In the genomic region with DNA sequence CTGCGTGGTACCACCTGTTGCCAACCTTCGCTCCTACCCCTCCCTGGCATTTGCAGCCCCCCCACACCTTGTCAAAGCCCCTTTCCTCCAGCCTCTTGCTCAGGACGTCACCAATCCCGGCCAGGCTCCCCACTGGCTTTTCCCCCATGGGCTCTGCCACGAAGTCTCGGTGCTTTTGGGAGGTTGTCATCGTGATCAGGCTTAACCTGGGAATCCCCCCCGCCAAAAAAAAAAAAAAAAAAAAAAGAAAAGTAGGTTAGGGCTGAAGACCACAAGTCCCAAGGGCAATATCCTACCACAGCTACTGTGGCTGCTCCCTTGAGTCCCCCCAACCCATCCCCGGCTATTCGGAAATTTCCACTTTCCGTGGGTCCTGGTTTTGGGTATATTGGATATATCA, we compare ENCODE assay signal across 8 mouse cellular contexts. TPM values are rescaled to one million over a fixed set of nuclear protein-coding genes. Genes with fewer than 3 reads are reported as not detected.
DNase-seq lines count a peak whose midpoint lies in the region; ATAC-seq lines count a peak whose summit lies in the region.

No protein-coding gene starts in this region.

- DNase-seq in heart, adult 9 months (ENCODE audit: low spot score in 2 of 2) = no peak
- no peak for DNase-seq in liver, embryonic 13.5 days
- DNase-seq in layer of hippocampus, postnatal 10 days (ENCODE audit: low spot score in 2 of 2) = no peak
- no peak for DNase-seq in spleen, postnatal 36 days (ENCODE audit: low spot score in 2 of 2)
- DNase-seq in left cerebral cortex, postnatal 14 days (ENCODE audit: low spot score in 2 of 2) = no peak

- H3K27me3 ChIP-seq in heart, embryonic 11.5 days (ENCODE audit: control insufficient read depth, insufficient read depth, low read length) = no peaks in the 10 kb centered on the region
- H3K27me3 ChIP-seq in forebrain, embryonic 12.5 days = no peaks in the 10 kb centered on the region
- no peaks in the 10 kb centered on the region for H3K27me3 ChIP-seq in liver, embryonic 13.5 days

- H3K9me3 ChIP-seq in heart, embryonic 11.5 days (replicated peaks; ENCODE audit: control insufficient read depth, low read length) = no peaks in the 10 kb centered on the region
- H3K9me3 ChIP-seq in forebrain, embryonic 12.5 days = no peaks in the 10 kb centered on the region
- no peaks in the 10 kb centered on the region for H3K9me3 ChIP-seq in liver, embryonic 13.5 days (replicated peaks)

- WGBS in heart, embryonic 11.5 days (ENCODE audit: insufficient replicate concordance) = 20% methylated on average over 11 of the region's 11 CpGs
- WGBS in forebrain, embryonic 12.5 days = 26% methylated on average over 9 of the region's 11 CpGs
- 3% methylated on average over 11 of the region's 11 CpGs for WGBS in liver, embryonic 13.5 days (ENCODE audit: insufficient replicate concordance)

- H3K4me1 ChIP-seq in heart, embryonic 11.5 days (ENCODE audit: control insufficient read depth, insufficient read depth, low read length) = peaks cover 12% of the 10 kb centered on the region
- H3K4me1 ChIP-seq in forebrain, embryonic 12.5 days = peaks cover 24% of the 10 kb centered on the region
- peaks cover 38% of the 10 kb centered on the region for H3K4me1 ChIP-seq in liver, embryonic 13.5 days (replicated peaks)

- no peak for ATAC-seq in heart, embryonic 11.5 days (replicated peaks; ENCODE audit: insufficient number of reproducible peaks, low FRiP score, low TSS enrichment)
- ATAC-seq in CD4-positive, CD25-positive, alpha-beta regulatory T cell, adult 4 months = peak; percentile 21
- ATAC-seq in forebrain, embryonic 12.5 days (ENCODE audit: low FRiP score) = no peak
- ATAC-seq in liver, embryonic 13.5 days (ENCODE audit: low read depth) = no peak

- peak overlapping the region; percentile 83 for H3K9ac ChIP-seq in heart, embryonic 11.5 days (ENCODE audit: low read depth, low read length)
- peak overlapping the region; percentile 83 for H3K9ac ChIP-seq in forebrain, embryonic 12.5 days
- H3K9ac ChIP-seq in liver, embryonic 13.5 days = peak overlapping the region; percentile 95

- intact Hi-C loops in left cerebral cortex, postnatal 14 days (cut with DNase I) = loop anchor here (1.0 kb wide), 1 partner anchor 23 kb away; the partner anchor contains the start of gene Sart1

- H3K36me3 ChIP-seq in heart, embryonic 11.5 days (ENCODE audit: control insufficient read depth, insufficient read depth, low read length) = peaks cover 23% of the 10 kb centered on the region
- peaks cover 48% of the 10 kb centered on the region for H3K36me3 ChIP-seq in forebrain, embryonic 12.5 days (replicated peaks)
- H3K36me3 ChIP-seq in liver, embryonic 13.5 days = peaks cover 53% of the 10 kb centered on the region

- H3K4me2 ChIP-seq in heart, embryonic 11.5 days = peak overlapping the region; percentile 80
- H3K4me2 ChIP-seq in forebrain, embryonic 12.5 days = peak overlapping the region; percentile 67
- H3K4me2 ChIP-seq in liver, embryonic 13.5 days = peak overlapping the region; percentile 90

- no peak overlapping the region for H3K27ac ChIP-seq in heart, embryonic 11.5 days (ENCODE audit: low read depth, low read length)
- H3K27ac ChIP-seq in forebrain, embryonic 12.5 days = peak overlapping the region; percentile 95; the same call in 1 of the 2 replicates
- H3K27ac ChIP-seq in liver, embryonic 13.5 days = peak overlapping the region; percentile 91

- H3K4me3 ChIP-seq in heart, embryonic 11.5 days (ENCODE audit: low read depth, low read length) = peak overlapping the region; percentile 98
- peak overlapping the region; percentile 82 for H3K4me3 ChIP-seq in forebrain, embryonic 12.5 days (replicated peaks)
- H3K4me3 ChIP-seq in liver, embryonic 13.5 days (replicated peaks) = peak overlapping the region; percentile 98

RNA-seq across cellular contexts. Expression of gene Eif1ad, which starts 0.8 kb away (rescaled TPM):
- polyA plus RNA-seq in heart, embryonic 11.5 days (2014; fragmentation: Nextera tagmentation; extraction: Ambion mirVana) = 45.3 and 49.4 TPM in 2 replicates
- 10 to 100 TPM; 46.1 to 57.1 TPM for polyA plus RNA-seq in CD4-positive, CD25-positive, alpha-beta regulatory T cell, adult 4 months (2017; shearing (Covaris generic))
- polyA plus RNA-seq in forebrain, embryonic 12.5 days (2016; fragmentation: Nextera tagmentation; extraction: Ambion mirVana) = 75.7 and 78.3 TPM in 2 replicates
- 39.6 and 42.6 TPM in 2 replicates for polyA plus RNA-seq in liver, embryonic 13.5 days (2015; fragmentation: Nextera tagmentation; extraction: Ambion mirVana)
- total RNA-seq in layer of hippocampus, postnatal 10 days (2021) = 10 to 100 TPM; 25.9 to 28.3 TPM
- 10 to 100 TPM; 24.3 to 24.5 TPM for total RNA-seq in left cerebral cortex, postnatal 14 days (2021)

RNA-seq across cellular contexts. Expression of gene Banf1, which starts 1.2 kb away (rescaled TPM):
- 443 and 453 TPM in 2 replicates for polyA plus RNA-seq in heart, embryonic 11.5 days (2014; fragmentation: Nextera tagmentation; extraction: Ambion mirVana)
- polyA plus RNA-seq in CD4-positive, CD25-positive, alpha-beta regulatory T cell, adult 4 months (2017; shearing (Covaris generic)) = 100 to 1,000 TPM; 246 to 256 TPM
- polyA plus RNA-seq in forebrain, embryonic 12.5 days (2016; fragmentation: Nextera tagmentation; extraction: Ambion mirVana) = 416 and 423 TPM in 2 replicates
- 337 and 338 TPM in 2 replicates for polyA plus RNA-seq in liver, embryonic 13.5 days (2015; fragmentation: Nextera tagmentation; extraction: Ambion mirVana)
- total RNA-seq in layer of hippocampus, postnatal 10 days (2021) = 100 to 1,000 TPM; 110 to 114 TPM
- 10 to 100 TPM; 91.6 to 99.4 TPM for total RNA-seq in left cerebral cortex, postnatal 14 days (2021)

RNA-seq across cellular contexts. Expression of gene Cst6, which starts 16.4 kb away (rescaled TPM):
- 0.60 and 0.84 TPM in 2 replicates for polyA plus RNA-seq in heart, embryonic 11.5 days (2014; fragmentation: Nextera tagmentation; extraction: Ambion mirVana)
- 1 to 10 TPM; 2.7 to 3.2 TPM for polyA plus RNA-seq in CD4-positive, CD25-positive, alpha-beta regulatory T cell, adult 4 months (2017; shearing (Covaris generic))
- 0.66 and 0.67 TPM in 2 replicates for polyA plus RNA-seq in forebrain, embryonic 12.5 days (2016; fragmentation: Nextera tagmentation; extraction: Ambion mirVana)
- 0.34 and 0.39 TPM in 2 replicates for polyA plus RNA-seq in liver, embryonic 13.5 days (2015; fragmentation: Nextera tagmentation; extraction: Ambion mirVana)
- 1 to 10 TPM; 5.4 to 7.4 TPM for total RNA-seq in layer of hippocampus, postnatal 10 days (2021)
- 10 to 100 TPM; 15.4 to 17.9 TPM for total RNA-seq in left cerebral cortex, postnatal 14 days (2021)

RNA-seq across cellular contexts. Expression of gene Sart1, which starts 22.8 kb away (rescaled TPM):
- polyA plus RNA-seq in heart, embryonic 11.5 days (2014; fragmentation: Nextera tagmentation; extraction: Ambion mirVana) = 39.0 and 44.5 TPM in 2 replicates
- 10 to 100 TPM; 18.1 to 30.1 TPM for polyA plus RNA-seq in CD4-positive, CD25-positive, alpha-beta regulatory T cell, adult 4 months (2017; shearing (Covaris generic))
- 113 and 125 TPM in 2 replicates for polyA plus RNA-seq in forebrain, embryonic 12.5 days (2016; fragmentation: Nextera tagmentation; extraction: Ambion mirVana)
- 35.1 and 41.0 TPM in 2 replicates for polyA plus RNA-seq in liver, embryonic 13.5 days (2015; fragmentation: Nextera tagmentation; extraction: Ambion mirVana)
- 10 to 100 TPM; 84.3 to 95.6 TPM for total RNA-seq in layer of hippocampus, postnatal 10 days (2021)
- total RNA-seq in left cerebral cortex, postnatal 14 days (2021) = 10 to 100 TPM; 84.0 to 85.4 TPM

RNA-seq across cellular contexts. Expression of gene Catsper1, which starts 30.2 kb away (rescaled TPM):
- not detected in 2 replicates for polyA plus RNA-seq in heart, embryonic 11.5 days (2014; fragmentation: Nextera tagmentation; extraction: Ambion mirVana)
- polyA plus RNA-seq in CD4-positive, CD25-positive, alpha-beta regulatory T cell, adult 4 months (2017; shearing (Covaris generic)) = not detected
- not detected in 2 replicates for polyA plus RNA-seq in forebrain, embryonic 12.5 days (2016; fragmentation: Nextera tagmentation; extraction: Ambion mirVana)
- not detected in 2 replicates for polyA plus RNA-seq in liver, embryonic 13.5 days (2015; fragmentation: Nextera tagmentation; extraction: Ambion mirVana)
- total RNA-seq in layer of hippocampus, postnatal 10 days (2021) = not detected
- total RNA-seq in left cerebral cortex, postnatal 14 days (2021) = not detected
